Mouse (Mus musculus) naive thymus-derived CD4-positive, alpha-beta T cell, adult 2 months (primary cell): ENCODE data around the gene Ppip5k2.

ENCODE experiments used
- DNase-seq: peaks from one replicate; pipeline ENCODE4 v3.0.0-alpha.2; 2011; ENCODE audit warnings: low read depth

Gene Ppip5k2

DNA sequence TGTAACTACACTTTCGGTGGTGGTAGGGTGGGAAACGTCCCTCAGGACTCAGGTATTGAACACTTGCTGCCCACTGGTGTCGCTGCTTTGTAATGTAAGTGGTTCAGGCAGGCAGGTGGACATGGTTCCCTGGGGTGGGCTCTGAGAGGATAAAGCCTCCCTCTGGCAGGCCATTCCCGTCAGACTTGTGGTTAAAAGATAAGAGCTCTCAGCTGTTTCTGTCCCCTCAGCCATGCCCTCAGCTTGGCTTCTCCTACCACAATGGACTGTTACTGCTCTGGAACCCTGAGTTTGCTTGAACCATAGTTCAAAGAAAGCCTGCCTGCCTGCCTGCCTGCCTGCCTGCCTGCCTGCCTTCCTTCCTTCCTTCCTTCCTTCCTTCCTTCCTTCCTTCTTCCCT is 15.8 kb downstream of the Ppip5k2 start:
- DNase-seq: no peak

DNA sequence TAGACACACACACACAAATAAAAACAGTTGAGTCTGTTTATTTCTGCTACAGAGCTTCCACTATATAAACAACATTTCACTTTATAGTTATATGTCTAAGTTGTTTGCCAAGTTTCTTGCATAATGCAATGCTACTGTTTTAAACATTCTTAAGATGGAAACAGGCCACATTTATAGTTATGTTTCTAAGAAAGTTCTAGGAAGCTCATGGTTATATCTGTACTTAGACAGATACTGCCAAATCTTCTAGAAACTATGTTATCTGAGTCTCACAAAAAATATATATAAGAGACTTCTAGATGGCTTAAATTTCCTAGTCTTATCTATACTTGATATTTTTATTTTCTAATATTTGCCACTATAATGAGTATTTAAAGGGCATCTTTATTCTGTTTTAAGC is 17.0 kb downstream of the Ppip5k2 start:
- DNase-seq: no peak

DNA sequence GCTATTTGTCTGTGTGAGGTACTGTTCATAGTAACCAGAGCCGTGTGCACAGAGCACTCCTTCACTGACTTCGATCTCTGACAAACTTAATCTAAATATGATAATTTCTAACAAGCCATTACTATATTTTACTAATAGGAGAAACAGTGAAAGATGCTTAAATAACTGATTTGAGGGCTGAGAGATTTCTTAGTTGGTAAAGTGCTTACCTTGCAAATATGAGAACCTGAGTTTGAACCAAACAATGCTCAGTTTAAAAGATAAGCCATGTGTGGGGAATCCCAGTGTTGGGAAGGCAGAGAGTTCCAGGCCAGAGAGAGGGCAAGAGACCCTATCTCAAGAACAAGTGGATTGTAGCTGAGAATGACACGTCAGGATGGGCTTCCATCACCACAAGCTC is 22.0 kb downstream of the Ppip5k2 start:
- no peak for DNase-seq

DNA sequence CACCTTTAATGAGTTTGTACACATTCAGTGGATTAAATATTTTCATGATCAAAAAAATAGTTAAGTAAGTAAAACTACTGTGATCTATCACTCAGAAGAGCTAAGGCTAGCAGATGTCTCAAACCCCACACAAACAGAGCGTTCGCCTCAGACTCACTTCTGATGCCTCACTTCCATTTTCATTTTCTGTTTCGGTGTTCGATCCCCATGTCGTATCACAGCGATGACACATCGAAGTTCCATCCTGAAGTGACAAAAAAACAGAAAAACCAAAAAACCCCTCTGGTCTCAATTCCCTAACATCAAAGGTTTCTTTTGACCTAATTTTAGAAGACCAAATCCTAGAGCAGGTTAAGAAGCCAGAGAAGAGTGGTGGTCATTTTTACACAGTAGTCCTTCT is 23.9 kb downstream of the Ppip5k2 start:
- no peak for DNase-seq

DNA sequence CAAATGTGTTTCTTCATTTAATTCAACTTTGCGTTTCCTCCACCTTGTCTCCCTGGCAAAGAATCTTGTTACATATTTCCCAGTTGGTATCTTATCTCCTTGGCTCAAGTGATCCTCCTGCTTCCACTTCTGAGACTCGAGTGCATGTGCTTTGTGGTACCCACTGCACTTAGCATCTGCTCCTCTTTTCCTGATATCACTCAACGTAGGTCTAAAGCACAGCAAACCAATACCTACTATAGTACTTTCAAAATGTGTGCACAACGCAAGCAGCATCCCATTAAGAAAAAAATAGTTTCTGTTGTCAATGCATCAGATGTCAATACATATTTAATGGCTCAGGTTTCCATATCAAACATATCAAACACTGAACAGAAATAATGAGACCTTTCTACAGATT is 24.5 kb downstream of the Ppip5k2 start:
- no peak for DNase-seq

DNA sequence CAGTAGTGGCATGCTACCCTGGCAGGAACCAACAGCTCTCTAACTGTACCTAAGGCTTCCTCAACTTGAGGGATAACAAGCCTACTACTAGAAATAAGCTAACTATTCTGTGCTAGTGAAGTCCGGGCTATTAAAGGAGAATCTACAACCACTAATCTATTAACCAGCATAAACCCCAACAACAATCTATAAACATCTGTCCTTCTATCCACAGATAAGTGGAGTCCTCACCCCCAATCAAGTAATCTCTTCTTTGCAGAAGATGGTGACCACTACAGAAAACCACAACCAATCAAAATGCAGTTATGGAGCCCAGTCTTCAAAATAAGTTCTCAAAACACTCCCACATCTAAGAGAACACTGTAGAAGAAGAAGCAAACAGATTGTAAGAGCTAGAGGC is 27.1 kb downstream of the Ppip5k2 start:
- DNase-seq: no peak

DNA sequence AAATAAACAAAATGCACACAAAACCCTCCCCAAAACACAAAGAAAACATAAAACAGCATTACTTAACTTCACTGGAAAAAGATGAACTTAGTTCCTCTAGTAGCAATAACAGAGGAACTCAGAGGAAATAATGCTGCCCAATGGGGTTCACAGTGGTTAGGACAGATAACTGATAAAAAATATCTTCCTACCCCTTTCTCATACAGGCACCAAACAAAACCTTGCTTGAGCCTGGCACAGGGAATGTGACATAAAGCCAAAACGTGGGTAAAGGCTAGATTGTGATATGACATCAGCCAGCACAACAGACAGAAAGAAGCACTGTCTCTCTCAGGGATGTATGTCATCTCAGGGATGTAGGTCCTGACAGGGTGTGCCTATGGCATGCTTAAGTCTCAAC is 40.9 kb downstream of the Ppip5k2 start:
- no peak for DNase-seq

DNA sequence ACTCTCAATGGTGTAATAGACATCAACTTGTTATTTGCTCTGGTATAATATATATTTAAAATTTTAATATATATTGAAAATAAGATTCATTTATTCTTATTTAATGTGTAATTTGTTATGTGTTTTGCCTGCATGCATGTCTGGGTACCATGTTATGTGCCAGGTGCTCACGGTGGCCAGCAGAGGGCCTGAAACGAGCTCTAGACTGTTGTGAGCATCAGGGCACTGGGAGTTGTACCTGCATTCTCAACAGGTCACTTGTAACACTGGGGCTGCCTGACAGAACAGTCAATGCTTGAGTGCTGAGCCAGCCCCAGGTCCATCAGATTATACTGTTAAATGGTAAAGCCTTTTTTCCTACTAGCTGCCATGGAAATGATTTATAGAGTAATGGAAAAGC is 43.5 kb downstream of the Ppip5k2 start:
- DNase-seq: no peak

DNA sequence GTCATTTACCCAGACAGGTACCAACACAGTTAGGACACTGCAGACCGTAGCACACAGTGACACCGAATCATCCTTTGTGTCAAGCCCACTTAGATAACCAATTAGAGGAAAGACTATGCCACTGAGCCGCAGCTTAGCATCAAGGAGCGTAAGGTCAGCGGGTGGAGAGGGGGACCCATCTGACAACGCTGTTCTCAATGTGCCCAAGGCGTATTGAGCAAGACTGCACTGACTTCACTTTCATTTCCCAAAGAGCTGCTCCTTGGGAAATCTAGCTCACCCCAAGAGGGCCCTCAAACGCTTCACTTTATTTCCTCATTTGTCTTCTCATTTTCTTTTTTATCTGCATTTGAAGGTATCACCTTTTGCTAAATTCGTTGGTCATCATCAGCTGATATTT is 51.8 kb downstream of the Ppip5k2 start:
- DNase-seq: no peak

DNA sequence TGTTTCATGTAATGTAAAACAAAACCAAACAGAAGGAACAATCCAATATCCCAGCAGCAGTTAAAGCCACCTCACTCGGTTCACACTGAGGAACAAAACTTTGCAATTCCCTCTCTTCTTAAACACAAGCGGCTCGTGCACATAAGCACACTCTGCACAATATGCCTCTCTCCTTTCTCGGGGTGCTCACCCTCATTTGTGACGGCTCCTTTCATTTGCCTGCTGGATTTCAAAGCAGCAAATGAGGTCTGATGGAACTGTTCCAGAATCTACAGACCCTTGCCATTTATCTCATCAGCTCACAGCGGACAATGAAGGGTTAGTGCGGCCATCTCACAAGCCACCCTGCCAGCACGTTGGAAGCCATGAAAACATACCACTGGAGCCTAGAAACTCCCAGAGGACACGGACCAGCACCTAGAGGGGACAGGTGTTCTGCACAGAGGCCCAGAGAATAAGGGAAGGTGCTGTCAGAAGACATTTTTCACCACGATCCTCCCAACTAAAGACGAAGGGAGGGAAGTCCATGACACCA is 55.8 kb downstream of the Ppip5k2 start:
- DNase-seq: no peak

DNA sequence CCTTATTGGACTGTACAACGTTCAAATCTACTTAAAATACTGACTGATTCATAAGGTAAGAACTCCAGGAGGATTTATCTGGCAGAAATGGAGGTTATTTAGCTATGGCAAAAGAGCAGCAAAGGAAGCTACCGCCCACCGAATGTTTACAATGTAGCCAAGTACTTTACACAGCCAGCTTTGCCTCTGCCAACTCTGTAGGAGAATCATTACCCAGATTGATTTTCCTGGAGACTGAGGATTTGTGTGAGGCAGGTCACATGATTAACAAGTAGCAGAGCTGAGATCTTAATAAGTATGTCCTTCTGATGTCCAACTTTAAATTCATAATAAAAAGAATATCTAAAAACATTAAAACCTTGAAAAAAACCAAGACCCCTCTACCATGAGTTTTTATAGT is 59.7 kb downstream of the Ppip5k2 start:
- no peak for DNase-seq

DNA sequence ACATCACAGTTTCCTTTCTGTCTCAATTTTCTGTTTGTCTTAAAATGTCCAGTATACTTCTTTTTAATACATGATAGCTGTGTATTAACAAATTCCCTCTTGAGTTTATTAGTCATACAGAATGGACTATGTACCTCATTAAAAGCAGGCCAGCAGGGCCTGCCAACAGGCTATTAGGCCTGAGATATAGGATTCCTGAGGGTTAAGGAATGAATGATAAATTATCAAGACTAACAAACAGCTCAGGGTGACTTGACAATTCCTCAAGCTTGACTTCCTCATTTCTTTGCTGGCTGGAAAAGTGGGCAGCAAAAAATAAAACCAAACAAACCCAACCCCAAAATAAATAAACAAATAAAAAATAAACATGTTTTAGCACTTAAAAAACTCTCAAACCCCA is 64.8 kb downstream of the Ppip5k2 start:
- no peak for DNase-seq

DNA sequence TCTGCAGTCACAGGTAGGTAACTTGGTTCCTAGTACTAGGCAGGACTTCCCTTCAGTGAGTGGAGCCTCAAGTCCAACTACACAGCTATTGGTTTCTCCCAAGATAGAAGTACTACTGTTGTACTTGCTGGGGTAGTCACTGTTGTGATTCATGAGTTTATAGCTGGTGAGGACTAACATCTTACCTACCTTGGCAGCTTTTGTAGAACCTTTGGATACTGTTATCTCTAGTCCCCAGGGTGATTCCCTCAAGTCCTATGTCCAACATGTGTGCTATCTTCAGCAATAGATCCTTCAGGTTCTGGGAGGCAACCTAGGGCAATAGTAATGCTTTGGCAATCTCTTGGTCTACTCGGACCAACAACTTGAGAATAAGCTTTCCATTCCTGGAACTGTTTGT is 65.6 kb downstream of the Ppip5k2 start:
- no peak for DNase-seq

DNA sequence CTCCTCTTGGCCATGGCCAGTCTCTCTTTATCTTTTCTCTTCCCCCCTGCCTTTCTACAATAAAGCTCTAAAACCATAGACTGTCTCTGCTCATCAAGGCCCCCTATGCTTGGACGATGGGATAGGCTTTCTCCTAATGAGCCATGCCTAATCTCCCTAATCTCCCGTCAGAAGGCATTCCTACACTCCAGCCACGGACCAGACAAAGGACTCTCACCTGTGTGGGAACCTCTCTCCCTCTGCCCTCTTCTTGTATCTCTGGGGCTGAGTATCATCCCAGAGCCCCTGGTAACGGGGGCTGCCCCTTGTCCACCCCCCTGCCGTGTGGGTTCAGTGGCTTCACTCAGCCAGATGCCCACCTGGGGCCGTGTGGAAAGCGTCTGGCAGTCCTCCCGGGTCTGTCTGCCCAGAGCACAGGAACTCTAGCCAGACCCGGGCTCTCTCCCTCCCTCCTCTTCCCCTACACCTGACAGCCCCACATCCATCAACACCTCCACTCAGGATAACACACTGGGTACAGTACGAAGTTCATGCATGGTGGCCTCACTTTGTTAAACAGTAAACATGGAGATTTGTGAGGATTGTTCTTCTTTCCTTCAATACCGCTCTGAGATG is 71.1 kb downstream of the Ppip5k2 start:
- DNase-seq: no peak

DNA sequence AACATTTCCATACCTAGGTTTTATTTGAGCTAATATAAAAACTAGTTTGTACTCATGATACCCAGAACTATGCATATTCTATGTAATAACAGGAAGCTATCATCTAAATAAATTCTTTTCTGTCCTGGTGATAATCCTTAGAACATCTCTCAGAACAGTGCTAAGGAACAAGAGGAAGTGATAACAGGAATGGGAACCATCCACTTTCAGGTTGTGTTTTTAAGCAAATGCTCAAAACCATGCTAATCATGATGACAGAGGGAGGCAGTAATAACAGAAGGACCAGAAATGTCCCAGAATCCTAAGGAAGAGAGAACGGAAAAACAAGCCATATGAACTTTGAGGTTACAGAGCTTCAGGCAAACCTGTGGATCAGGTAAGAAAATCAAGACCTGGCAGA is 72.9 kb downstream of the Ppip5k2 start:
- DNase-seq: no peak

DNA sequence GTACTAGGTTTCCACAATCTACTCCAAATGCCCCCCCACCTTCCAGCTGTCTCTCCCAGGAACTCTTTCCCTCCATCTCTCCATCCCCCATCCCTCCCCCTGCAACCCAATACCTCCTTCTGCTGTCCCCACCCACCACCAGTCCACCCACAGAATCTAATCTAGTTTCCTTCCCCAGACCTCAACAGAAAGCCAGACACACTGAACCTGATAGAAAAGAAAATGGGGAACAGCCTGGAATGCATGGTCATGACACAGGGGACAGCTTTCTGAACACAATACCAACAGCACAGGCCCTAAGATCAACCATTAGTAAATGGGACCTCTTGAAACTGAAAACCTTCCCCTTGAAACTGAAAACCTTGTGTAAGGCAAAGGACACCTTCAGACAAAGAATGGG is 76.4 kb downstream of the Ppip5k2 start:
- no peak for DNase-seq

DNA sequence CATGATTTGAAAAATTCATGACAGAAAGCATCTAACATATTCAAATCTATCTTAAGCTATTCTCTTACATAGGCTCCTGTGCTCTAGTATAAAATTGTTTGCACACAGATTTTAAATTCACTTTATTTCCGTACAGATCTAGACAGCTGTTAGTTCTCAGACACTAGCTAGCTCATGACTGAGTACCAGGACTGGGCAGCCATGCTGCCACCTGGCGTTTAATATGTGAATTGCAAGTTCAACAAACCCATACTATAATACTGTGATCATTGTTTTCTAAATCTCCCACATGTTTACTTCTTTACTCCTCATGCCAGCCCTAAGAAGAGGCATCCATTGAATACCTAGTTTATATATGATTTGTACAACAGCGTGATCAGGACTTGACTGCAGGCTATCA is 81.5 kb downstream of the Ppip5k2 start:
- peak; percentile 78 for DNase-seq

DNA sequence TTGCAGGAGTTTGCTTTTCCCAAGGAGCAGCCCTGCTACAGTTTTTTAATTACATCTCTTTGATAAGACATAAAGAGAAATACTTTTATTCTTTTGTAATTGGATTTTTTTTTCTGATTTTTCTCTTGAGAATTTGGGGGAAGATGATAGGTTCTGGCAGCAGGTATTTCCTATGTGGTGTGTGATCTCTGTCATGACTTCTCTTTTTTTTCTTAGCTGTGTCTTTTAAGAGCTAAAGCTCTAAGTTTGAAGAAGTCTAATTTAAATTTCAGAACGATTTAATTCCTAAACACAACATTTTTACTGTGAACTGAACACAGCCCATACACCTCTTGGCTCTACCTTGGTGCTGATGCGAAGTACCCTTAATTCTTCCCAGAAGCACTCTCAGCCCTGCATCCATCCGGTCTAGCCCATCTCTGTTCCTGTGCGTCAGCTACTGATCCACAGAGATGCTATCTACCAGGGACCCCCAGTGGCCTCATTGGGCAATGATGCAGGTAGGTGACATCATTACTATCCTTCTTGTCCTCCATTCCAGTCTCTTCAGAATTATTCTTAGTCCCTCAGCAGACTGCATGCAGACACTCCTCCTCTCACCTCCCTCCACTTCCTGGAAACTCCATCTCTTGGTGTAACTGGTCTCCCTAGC is 93.6 kb downstream of the Ppip5k2 start:
- no peak for DNase-seq

DNA sequence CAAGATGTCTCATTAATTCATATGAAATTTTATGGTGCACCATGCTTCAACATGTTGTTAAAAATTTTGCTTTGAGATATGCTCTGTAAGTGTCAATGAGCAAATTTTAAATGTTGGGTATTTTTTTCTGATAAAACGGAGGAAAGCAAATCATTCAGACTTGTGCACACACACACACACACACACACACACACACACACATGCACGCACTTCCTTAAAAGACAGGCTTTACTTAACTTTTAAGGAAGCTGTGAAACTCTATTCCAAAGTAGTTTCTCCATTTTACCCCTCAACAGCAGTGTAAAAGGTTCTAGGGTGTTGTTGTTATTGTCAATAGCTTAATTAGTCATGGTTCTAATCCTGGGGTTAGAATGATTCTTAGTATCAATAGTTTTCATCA is 94.1 kb downstream of the Ppip5k2 start:
- DNase-seq: no peak

DNA sequence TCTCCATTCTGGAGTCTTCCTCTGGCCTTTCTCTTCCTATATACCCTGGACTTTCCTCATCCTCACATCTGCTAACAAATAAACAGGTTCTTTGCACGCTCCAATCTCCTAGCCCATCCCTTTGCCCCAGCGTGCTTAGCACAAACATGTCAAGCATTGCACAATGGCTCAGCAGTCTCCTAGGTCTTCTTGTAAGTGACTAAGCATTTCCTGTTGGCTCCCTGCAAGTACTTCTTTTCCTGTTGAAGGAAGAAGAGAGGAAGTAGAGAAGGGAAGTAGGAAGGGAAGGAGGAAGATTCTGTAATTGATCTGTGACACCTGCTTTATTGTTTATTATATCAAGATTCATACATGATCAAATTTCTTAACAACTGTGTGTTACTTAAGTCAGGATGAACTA is 97.4 kb downstream of the Ppip5k2 start:
- DNase-seq: no peak

DNA sequence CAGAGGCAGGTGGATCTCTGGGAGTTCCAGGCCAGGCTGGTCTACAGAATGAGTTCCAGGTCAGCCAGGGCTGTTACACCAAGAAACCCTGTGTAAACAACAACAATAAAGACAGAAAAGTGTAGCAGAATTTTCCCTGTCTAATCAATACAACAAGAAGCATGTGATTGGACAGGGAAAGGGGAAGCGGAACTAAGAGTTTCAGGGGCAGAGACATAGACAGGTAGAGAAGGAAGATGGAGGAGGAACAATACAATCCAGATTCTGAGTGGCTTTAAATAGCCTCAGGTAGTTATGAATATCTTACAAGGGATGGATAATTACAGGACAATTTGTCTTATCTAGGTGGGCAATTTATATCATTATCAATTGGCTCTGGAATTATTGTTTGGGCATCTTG is 102.9 kb downstream of the Ppip5k2 start:
- DNase-seq: no peak

DNA sequence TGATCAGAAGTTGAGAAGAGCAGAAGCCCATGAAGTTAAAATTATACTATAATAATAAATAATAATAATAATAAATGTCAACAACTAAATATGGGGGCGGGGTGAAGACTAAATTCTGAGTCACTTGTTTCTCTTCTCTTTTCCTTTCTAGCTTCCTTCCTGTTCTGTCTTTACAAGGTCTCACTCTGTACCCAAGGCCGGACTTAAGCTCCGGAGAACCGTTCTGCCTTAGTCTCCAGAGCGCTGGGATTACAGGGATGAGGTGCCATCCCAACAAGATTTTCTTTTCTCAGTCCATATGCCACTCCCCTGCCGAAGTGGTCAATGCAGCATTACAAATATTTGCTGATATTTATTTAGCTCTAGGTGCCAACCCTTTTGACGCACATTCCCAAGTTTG is 107.9 kb downstream of the Ppip5k2 start:
- peak; percentile 23 for DNase-seq

DNA sequence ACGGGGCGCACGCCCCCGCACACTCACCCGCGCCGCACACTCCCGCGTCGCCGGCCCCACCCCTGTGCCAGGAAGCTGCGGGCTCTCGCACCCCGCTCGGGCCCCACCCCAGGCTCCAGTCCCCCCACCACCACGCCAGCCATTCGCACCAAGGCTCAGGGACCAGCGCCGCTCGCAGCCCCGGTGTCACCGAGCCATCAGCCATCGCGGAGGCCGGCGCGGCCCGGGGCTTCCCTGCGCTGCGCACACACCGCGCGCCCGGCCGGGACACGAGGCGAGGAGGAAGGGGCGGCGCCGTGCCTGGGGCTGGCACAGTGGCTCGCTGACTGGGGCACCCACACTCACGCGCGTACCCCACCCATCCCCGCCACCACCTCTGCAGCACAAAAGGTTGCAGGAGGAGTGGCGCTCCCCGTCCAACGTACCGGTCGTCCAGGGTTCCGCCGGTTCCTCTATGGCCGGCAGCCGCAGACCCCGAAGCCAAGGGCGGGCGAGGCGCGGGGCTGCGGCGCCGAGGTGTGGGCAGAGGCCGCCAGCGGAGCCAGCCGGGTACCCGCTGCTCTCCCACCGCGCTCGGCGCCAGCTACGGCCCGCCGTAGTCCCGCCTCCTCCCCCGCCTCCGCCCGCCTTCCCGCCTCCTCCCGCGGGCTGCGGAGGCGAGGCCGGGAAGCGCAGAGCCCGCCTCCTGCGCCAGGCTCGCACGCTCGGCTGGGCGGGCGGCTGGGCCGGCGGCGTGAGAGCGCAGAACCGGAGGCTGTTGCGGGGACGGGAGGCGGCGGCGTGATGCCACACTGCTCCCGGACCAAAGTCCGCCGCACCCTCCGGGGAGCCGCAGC is 108.6 kb downstream of the Ppip5k2 start, which contains the start of gene D1Ertd622e:
Gene D1Ertd622e, minus strand, starts transcription at position 669 of the 836 bp plus-strand sequence.
- peak; percentile 83 for DNase-seq
